Mouse (Mus musculus) thymus, adult 2 months (tissue): ENCODE measurements around the gene Serpina1b. TPM values are rescaled to one million over a fixed set of nuclear protein-coding genes. Genes with fewer than 3 reads are reported as not detected.

Experiments
- DNase-seq: peaks from one replicate; pipeline ENCODE4 v3.0.0; 2021
- H3K27ac ChIP-seq: fragments of 200-500 bp; 2 replicates; pipeline ENCODE4 v1.5.1; 2012; ENCODE audit warnings: low read length, control low read depth; ENCODE audit not compliant: control insufficient read depth, insufficient read depth
- H3K27me3 ChIP-seq: fragments of 200-500 bp; 2 replicates; pipeline ENCODE4 v1.6.1; 2012; ENCODE audit warnings: mild to moderate bottlenecking, low read length, moderate library complexity, mixed read lengths; ENCODE audit not compliant: control insufficient read depth, insufficient read depth
- H3K36me3 ChIP-seq: fragments of 200-500 bp; 2 replicates; pipeline ENCODE4 v1.6.1; 2012; ENCODE audit warnings: mild to moderate bottlenecking, low read length, moderate library complexity; ENCODE audit not compliant: control insufficient read depth, insufficient read depth
- H3K4me1 ChIP-seq: fragments of 200-500 bp; replicated peaks from 2 replicates; pipeline ENCODE4 v1.6.1; 2012; ENCODE audit warnings: low read length; ENCODE audit not compliant: control insufficient read depth, insufficient read depth
- H3K4me3 ChIP-seq: fragments of 200-500 bp; 2 replicates; pipeline ENCODE4 v1.5.1; 2012; ENCODE audit warnings: mild to moderate bottlenecking, low read length, control low read depth, moderate library complexity; ENCODE audit not compliant: control insufficient read depth, insufficient read depth
- CTCF ChIP-seq: fragments of 200-500 bp; IDR thresholded peaks from 2 replicates; pipeline ENCODE4 v1.5.1; 2012; ENCODE audit warnings: mild to moderate bottlenecking, control low read depth, low read length, moderate library complexity, borderline replicate concordance; ENCODE audit not compliant: control insufficient read depth, poor library complexity, insufficient read depth; ENCODE audit errors: extremely low read depth
- POLR2A ChIP-seq: fragments of 200-500 bp; IDR thresholded peaks from 2 replicates; pipeline ENCODE4 v1.6.1; 2012; ENCODE audit warnings: mild to moderate bottlenecking, low read length, control low read depth, moderate library complexity; ENCODE audit not compliant: control insufficient read depth, poor library complexity, insufficient read depth; ENCODE audit errors: extremely low read depth
- WGBS: fragments of 180-500 bp; shearing (Covaris S2); methylation state at CpG from one replicate; pipeline ENCODE4 v1.1.7; 2018; 5-methylcytosine and 5-hydroxymethylcytosine counted together
- polyA plus RNA-seq: library from polyadenylated mRNA; depleted of rRNA; stranded (reverse); fragments of >200 nt; gene quantifications from 2 replicates; pipeline ENCODE4 v1.2.3, GENCODE M21; 2012

The Serpina1b gene
- polyA plus RNA-seq, 1 experiment = 1.6 TPM

DNA sequence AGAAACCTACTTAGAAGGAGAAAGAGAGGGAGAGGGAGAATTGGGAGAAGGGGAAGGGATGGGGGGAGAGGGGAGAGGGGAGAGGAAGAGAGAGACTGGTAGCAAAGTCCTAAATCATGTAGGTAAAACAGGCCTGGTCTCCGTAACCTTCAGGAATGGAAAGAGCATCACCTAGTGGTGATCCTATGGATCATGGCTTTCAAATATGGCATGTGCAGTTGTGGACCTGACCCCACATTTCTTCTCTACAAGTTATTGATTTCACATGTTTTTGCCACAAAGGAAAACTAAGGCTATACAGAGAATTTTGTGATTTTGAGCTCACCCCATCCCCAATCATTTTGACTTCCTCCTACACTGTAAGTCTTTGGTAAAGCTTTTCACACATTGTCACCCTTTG is 119.8 kb downstream of the Serpina1b start:
- no peak for DNase-seq
- Histone ChIP-seq H3K36me3 (no peaks in the 10 kb centered on the region), H3K4me1 (no peaks in the 10 kb centered on the region), H3K27me3 (no peaks in the 10 kb centered on the region), H3K4me3 (no peak overlapping the region), H3K27ac (no peak overlapping the region)
- TF ChIP-seq POLR2A (no peak), CTCF (no peak)
- WGBS = 77% methylated on average over 1 of the region's 1 CpGs

DNA sequence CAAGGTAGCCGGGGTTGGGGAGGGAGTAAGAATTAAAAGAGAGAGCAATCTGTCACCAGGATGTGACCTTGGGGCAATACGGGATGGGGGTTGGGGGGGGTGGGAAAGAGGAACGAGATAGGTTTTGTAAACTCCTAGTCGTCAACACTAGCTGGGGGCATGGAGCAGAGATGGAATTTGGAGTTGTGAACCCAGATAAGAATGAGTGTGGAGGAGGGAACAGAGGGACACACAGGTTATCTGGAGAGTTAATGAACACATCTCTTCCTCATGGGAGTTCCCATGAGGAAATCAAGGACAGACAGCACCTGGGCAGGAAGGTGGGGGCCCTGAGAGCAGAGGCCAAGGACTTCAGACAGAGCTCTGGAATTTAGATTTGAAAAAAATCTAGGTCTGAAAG is 124.1 kb downstream of the Serpina1b start:
- Histone ChIP-seq H3K27me3 (no peaks in the 10 kb centered on the region), H3K27ac (no peak overlapping the region), H3K4me1 (no peaks in the 10 kb centered on the region), H3K36me3 (no peaks in the 10 kb centered on the region), H3K4me3 (no peak overlapping the region)
- DNase-seq = no peak
- WGBS = 80% methylated on average over 4 of the region's 4 CpGs
- no peak for TF ChIP-seq CTCF
- no peak for TF ChIP-seq POLR2A

DNA sequence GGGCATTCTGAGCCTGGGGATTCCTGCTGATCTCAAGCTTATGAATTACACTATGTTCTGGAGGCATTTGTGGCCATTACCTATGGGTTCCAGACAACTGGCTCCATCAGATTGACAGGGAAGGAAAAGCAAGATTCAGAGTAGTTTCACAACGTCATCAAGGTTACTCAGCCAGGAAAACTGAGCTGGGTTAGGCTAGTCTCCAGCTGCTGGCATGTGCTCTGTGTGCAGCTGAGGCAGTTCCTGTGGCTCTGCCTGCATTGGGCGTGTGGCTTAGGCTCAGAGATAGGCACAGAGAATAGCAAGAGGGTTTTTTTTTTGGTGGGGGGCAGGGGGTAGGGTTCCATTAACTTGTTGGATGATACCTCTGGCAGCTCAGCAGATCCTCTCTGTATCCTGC is 124.6 kb downstream of the Serpina1b start:
- 72% methylated on average over 2 of the region's 2 CpGs for WGBS

DNA sequence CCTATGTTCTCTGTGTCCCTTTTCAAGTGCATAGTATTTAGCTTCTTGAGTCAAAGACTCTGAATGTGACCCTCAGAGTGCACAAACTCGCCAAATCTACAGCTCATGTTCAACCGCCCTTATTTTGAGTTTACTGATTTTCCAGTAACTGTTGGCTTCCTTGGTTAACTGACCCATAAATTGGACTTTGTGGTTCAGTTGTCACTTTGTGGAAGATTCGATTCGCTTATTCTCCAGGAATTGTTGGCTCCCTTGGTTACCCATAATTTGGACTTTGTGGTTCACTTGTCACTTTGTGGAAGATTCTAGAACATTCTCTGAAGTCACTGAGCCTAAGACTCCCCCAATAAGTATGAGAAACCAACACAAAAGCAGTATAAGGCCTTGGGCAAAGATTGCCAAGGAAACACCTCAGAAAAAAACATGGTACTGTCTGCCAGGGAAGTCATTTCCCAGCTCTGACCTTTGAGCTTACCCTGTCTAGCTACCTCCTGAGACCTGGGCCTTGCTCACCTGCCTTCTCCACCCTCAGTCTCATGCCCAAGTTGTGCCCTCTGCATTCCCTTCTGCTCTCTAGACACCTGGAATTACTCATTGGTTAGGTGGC is 129.9 kb downstream of the Serpina1b start:
- Histone ChIP-seq H3K4me1 (no peaks in the 10 kb centered on the region), H3K36me3 (no peaks in the 10 kb centered on the region), H3K27ac (no peak overlapping the region), H3K27me3 (no peaks in the 10 kb centered on the region), H3K4me3 (no peak overlapping the region)
- TF ChIP-seq POLR2A = no peak
- TF ChIP-seq CTCF = no peak
- WGBS = 82% methylated on average over 4 of the region's 4 CpGs
- DNase-seq = no peak

More for the DNA sequence above, 124.6 kb downstream of the Serpina1b start:
- H3K4me1 ChIP-seq = no peaks in the 10 kb centered on the region
- no peaks in the 10 kb centered on the region for H3K27me3 ChIP-seq
- H3K27ac ChIP-seq = no peak overlapping the region
- H3K4me3 ChIP-seq = no peak overlapping the region
- TF ChIP-seq CTCF (no peak), POLR2A (no peak)
- no peak for DNase-seq
- no peaks in the 10 kb centered on the region for H3K36me3 ChIP-seq

DNA sequence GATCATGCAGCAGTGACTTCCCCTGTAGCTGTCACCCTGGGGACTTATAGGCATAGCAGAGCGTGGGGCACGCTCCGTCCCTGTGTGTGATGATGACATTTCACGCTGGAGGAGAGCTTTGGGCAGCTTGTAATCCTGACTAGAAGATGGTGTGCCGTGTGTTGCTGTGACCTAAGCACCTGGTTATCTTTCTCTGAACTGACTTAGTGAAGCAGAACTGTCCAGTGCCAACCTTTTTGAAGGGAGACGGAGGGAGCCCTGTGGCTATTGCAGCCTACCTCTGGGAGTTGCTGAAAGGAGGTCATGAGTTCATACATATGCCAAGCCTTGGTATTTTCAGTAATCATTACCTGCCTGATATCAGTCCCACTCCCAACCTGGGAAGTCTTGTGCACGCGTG is 134.7 kb downstream of the Serpina1b start, which contains the start of gene Serpina1f:
Serpina1f (minus strand) TSS at position 101 of the 400 bp plus-strand sequence.
- Histone ChIP-seq H3K27me3 (no peaks in the 10 kb centered on the region), H3K36me3 (no peaks in the 10 kb centered on the region), H3K4me1 (no peaks in the 10 kb centered on the region), H3K4me3 (no peak within 1 kb of the TSS), H3K27ac (no peak within 1 kb of the TSS)
- no peak for DNase-seq
- TF ChIP-seq CTCF (no peak), POLR2A (no peak)
- 94% methylated on average over 8 of the region's 8 CpGs for WGBS

DNA sequence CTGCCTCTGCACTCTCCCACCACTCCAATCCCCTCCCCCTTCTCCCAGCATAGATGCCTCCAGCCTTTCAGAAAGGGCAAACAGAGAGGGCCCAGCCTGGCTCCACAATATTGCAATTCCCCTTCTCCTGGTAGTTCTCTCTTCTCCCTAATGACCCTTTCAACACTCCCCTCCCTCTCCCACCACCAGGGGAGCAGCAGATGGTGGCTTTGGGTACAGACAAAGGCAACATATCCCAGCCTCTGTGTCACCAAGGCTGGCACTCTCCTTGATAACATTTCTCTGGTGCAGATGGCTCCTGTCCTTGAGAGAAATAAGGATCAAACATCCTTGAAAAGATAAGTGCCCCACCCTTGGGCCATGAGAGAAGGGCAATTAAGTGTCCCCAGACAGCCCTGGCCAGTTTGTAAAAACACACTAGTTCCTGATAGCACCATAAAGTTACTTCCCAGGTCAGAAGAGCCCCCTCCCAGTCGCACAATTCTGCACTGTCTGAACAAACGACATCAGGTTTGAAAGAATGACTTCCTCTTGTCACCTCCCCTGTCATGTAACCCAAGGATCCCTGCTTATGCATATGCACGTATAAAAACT is 141.9 kb downstream of the Serpina1b start:
- Histone ChIP-seq H3K27ac (no peak overlapping the region), H3K4me3 (no peak overlapping the region), H3K27me3 (no peaks in the 10 kb centered on the region), H3K4me1 (no peaks in the 10 kb centered on the region), H3K36me3 (no peaks in the 10 kb centered on the region)
- 17% methylated on average over 3 of the region's 3 CpGs for WGBS
- DNase-seq = no peak
- no peak for TF ChIP-seq POLR2A
- no peak for TF ChIP-seq CTCF

DNA sequence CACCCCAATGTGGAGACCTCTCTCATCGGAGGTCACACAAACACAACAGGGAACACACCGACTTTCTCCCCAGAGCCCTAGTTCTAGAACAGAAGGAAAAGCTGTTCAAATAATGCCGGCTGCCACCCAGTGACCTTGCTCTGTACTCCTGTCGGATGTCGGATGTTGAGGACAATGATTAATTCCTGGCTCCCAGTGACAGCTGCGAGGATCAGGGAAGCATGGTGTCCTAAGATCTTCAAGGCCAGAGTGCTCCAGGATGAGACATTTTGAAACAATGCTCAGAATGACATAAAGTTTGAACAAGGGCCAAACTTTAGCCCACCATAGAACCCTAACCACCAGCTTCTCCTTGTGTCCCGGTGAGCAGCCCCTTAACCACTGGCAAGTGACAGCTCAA is 143.2 kb downstream of the Serpina1b start:
- TF ChIP-seq POLR2A (no peak), CTCF (no peak)
- Histone ChIP-seq H3K27me3 (no peaks in the 10 kb centered on the region), H3K4me1 (no peaks in the 10 kb centered on the region), H3K4me3 (no peak overlapping the region), H3K27ac (no peak overlapping the region), H3K36me3 (no peaks in the 10 kb centered on the region)
- WGBS = 84% methylated on average over 7 of the region's 7 CpGs
- DNase-seq = no peak
